Mouse (Mus musculus): ENCODE measurements around the gene Klk14.
"Not testable (repeated sequence)": the region's sequence is repeated elsewhere in the genome, so short reads cannot be mapped to it uniquely, and the experiment has no call there.

Gene Klk14

GRCm38 (mm10) chr7:43690118-43690517 is at the start of gene Klk14:
TSS of gene Klk14 (plus strand) at chr7:43690418.
- no peak for DNase-seq (ENCODE audit: low spot score in 2 of 2)

- DNase-seq (ENCODE audit: low spot score in 2 of 2): no peak
Measured at GRCm38 (mm10) chr7:43642587-43642986, 47.6 kb upstream of the Klk14 start.

DNA sequence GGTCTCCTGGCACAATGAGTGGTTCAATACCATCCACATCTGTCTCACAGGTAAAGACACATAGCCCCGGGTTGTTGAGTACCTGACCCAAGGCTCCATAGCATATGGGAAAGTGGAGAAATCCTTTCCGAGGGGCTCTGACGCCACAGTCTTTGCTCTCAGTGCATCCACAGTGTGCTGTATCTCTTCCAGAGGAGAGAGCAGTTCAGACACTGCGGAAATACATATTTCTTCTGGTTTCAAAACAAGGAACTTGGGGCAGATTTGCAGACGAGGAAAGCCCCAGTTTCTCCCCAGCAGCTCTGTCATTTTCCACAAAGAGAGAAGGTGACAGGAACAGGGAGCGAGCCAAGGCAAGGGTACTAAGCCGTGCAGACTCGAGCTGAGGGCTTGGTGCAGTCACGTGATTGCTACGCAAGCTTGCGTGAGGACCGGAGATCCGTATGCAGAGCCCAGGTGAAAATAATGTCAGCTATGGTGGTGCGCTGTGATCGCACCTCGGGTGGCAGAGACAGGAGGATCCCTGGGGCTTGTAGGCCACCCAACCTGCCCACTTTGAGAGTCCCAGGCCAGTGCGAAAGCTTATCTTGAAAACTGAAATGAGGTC is 47.1 kb upstream of the Klk14 start:
- DNase-seq (ENCODE audit: low spot score in 2 of 2): no peak

DNA sequence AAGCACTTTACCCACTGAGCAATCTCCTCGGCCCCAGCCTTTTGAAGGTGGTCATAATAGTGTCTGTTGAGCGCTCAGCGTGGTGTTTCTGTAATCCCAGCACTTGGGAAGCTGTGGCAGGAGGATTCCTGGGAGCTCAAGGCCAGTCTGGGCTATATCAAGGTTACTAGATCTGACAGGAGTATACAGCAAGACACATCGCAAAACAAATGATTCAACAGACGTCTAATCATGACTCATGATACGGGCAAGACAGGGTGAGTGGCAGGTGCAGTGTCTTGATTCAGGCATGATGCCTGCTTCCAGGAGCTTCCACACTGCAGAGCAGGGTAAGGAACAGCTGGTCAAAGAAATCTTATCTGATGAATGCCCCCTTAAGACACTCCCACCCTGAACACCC is 37.5 kb upstream of the Klk14 start:
- DNase-seq (ENCODE audit: low spot score in 2 of 2): no peak

- DNase-seq (ENCODE audit: low spot score in 2 of 2): no peak
Measured at GRCm38 (mm10) chr7:43654519-43654918, 35.7 kb upstream of the Klk14 start.

GRCm38 (mm10) chr7:43656232-43656631 is 34.0 kb upstream of the Klk14 start:
- no peak for DNase-seq (ENCODE audit: low spot score in 2 of 2)

- DNase-seq (ENCODE audit: low spot score in 2 of 2): no peak
Measured at GRCm38 (mm10) chr7:43660002-43660401, 30.2 kb upstream of the Klk14 start, which contains the start of gene Siglece. TSS of gene Siglece (minus strand) at chr7:43660161.

- no peak for DNase-seq (ENCODE audit: low spot score in 2 of 2)
Measured at GRCm38 (mm10) chr7:43662804-43663203, 27.4 kb upstream of the Klk14 start.

DNA sequence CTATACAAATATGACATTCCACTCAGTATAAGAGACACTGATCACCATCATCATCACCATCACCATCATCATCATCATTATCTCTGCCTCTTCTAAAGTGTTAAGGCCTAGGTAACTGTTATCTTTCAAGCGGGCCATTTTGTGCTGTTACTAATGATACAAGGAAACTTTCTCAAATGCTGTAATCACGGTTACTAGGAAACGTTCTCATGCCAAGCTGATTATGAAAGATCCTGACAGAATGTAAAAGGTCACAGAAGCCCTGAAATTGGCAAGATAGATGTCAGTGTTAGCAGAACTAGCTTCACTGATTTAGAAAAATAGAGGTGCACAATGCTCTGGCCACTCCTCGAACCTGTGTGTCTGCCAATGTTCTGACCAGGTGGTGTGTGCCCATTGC is 23.0 kb upstream of the Klk14 start:
- not testable (repeated sequence) for DNase-seq (ENCODE audit: low spot score in 2 of 2)

DNA sequence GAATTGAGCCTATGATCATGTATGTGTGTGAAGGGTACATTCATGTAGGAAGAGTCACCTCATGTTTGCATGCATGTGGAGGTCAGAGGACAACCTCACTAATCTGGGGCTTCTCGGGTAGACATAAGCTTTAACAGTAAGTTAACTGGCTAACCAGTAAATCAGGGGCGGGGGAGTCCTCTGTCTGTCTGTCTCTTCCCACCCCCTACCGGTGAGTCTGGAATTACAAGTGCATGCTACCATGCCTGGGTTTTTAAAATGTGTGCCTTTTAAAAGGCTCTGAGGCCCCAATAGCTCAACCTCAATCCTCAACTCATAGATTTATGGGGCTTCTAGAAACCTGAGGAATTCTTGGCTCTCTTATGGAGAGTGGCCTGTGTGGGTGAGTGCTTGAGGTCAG is 21.6 kb upstream of the Klk14 start:
- no peak for DNase-seq (ENCODE audit: low spot score in 2 of 2)

GRCm38 (mm10) chr7:43671064-43671808 is 19.0 kb upstream of the Klk14 start:
- DNase-seq (ENCODE audit: low spot score in 2 of 2): no peak

DNA sequence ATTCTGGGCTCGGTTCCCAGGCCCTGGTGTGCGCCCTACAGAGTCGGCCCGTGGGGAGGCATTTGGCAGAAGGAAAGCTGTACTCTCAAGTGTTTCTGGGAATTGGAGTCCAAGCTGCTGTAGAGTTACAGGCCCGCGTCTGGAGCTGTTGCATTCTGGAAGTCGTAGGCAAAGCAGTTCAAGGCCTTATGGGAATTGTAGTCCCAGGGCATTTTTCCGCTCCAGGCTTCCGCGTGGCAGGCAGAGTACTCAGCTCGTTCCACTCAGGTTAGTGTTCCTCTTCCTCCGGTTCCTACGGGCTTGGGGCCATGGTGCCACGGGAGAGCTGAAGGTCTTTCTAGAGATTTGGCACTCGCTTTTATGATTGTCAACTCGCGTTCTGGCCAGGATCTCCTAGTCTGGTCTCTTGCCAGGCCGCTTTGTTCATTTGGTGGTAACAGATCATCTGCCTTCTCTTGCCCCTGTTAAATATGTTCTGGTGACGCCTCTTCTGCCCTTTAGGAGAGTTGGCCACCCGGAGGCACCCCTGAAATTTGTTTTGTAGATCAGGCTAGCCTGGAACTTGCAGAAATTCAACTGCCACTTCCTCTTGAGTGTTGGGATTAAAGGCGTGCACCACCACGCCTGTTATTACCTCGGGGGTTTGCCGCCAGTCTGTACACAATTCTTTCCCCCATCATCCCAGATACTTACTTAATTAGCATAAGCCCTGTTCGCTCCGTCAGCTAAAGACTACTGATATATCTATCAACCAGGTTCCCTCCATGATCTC is 18.2 kb upstream of the Klk14 start, which contains the start of gene Ctu1:
Ctu1 (plus strand) TSS at position 208 of the 772 bp plus-strand sequence.
- peak; percentile 89 to 96 for DNase-seq (ENCODE audit: low spot score in 2 of 2)

GRCm38 (mm10) chr7:43672581-43673260 is 17.5 kb upstream of the Klk14 start:
- DNase-seq (ENCODE audit: low spot score in 2 of 2): no peak

DNA sequence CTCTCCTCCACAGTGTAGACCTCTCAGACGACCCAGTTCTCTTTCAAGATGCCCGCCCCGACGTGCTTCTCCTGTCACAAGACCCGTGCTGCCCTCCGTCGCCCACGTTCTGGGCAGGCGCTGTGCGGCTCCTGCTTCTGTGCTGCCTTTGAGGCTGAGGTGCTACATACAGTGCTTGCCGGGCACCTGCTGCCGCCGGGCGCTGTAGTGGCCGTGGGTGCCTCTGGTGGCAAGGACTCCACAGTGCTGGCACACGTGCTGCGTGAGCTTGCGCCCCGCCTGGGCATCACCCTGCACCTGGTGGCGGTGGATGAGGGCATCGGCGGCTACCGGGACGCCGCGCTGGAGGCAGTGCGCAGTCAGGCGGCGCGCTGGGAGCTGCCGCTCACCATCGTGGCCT is 15.1 kb upstream of the Klk14 start:
- DNase-seq (ENCODE audit: low spot score in 2 of 2): no peak

DNA sequence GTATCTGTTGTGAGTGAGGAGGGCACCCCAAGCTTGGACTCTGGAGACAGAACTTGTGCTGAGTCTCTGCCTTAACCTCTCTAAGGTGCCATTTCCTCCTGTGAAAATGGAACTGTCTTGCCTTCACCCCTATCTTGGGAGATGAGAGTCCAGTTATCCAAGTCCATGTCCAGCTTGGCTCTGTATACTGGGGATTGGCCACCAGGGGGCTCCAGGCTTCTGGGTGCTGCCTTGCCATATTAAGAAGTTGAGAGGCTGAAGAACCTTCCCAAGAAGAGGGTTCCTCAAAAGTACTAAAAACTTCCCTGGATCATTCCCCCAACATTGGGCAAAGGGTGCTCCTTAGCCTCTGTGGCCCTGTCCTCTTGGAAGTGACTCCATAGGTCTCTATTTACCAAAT is 11.7 kb upstream of the Klk14 start:
- DNase-seq (ENCODE audit: low spot score in 2 of 2): peak in 1 of 2 experiments; percentile 44

GRCm38 (mm10) chr7:43680960-43681359 is 9.3 kb upstream of the Klk14 start:
- peak; percentile 60 to 68 for DNase-seq (ENCODE audit: low spot score in 2 of 2)

GRCm38 (mm10) chr7:43682511-43682910 is 7.7 kb upstream of the Klk14 start:
- not testable (repeated sequence) for DNase-seq (ENCODE audit: low spot score in 2 of 2)

DNA sequence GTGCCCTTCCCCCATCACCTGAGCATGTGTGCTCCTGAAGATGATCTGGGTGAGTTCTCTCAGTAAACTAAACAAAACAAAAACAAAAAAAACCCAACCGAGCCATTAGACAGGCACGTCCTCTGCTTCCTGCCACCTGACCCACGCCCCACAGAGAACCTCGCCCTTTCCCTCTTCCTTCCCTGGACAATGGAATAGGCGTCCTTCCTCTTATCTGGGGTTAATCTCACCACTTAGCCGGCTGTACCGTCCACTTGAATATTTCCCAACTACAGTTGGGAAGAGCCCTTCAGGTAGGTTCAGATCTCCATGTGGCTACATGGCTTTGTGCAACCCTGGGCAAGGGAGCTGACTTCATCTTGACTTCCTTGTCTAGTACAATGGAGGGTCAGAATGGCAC is 5.1 kb upstream of the Klk14 start:
- DNase-seq (ENCODE audit: low spot score in 2 of 2): no peak

DNA sequence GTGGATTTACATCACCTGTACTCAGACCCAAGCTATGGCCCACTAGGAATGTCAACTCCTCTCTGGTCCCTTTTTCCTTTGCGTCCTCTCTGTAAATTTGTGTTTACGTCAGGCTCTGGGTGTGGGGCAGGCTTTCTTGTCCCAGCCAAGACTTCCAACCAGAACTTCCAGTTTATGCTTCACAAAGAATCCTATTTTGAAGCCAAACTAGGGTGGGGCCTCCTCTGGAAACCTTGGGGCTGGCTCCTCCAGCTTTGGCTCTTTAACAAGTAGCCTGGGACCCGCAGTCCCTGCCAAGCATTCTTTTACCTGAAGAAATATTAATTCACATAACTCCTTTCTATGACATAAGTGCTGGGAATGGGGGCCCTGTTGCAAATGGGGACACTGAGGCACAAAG is 19.8 kb downstream of the Klk14 start:
- DNase-seq (ENCODE audit: low spot score in 2 of 2): no peak

DNA sequence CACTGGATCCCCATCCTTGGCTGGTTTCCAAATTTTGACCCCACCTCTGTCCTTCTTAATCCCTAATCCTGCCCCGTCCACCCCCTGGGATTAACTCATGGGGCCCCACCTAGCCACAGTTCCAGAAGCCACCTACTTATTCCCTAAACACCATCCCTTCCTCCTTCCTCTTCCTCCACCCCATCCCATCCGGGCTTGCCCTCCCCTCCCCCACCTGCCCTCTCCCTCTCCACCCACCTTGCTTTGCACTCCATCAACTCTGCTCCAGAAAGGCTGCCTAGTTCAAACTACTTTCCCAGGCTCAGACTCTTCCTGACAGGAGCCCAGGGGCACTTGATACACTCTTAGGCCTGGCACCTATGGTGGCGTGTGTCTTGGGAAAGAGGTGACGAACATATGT is 22.0 kb downstream of the Klk14 start, which contains the start of gene Klk13:
Klk13 (plus strand) TSS at position 301 of the 400 bp plus-strand sequence.
- no peak for DNase-seq (ENCODE audit: low spot score in 2 of 2)

DNA sequence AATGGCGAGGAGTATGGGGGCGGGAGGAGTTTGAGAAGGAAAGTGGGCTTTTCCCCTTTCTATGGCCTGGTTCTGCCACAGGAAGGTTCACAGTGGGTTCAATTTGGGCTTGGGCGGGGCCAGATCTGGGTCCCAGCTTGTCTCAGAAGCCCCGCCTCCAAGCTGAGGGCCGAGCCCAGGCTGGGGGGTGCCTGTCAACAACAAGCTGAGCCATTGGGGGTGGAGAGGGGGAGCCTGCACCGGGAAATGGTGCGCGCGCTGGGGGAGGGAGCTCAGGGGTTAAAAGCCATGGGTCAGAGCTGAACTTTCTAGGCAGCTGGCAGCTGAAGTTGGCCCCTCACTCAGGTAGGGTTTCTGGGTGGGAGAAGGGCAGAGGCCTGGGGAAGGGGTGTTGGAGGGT is 22.7 kb downstream of the Klk14 start:
- no peak for DNase-seq (ENCODE audit: low spot score in 2 of 2)
